Mouse (Mus musculus) hematopoietic stem cell, adult 5-6 weeks (primary cell): ENCODE measurements around the gene Cenpj. TPM values are rescaled to one million over a fixed set of nuclear protein-coding genes. Genes with fewer than 3 reads are reported as not detected.

Experiments used
- ATAC-seq, 2 experiments: fragments of 125-278 bp in 1 of 2; replicated peaks in 1 of 2; 2 replicates each; pipeline ENCODE4 v1.8.0; 2016 to 2017; ENCODE audit warnings: inconsistent platforms in 2 of 2, mild to moderate bottlenecking in 2 of 2, moderate number of reproducible peaks in 2 of 2, low read depth in 1 of 2, moderate TSS enrichment in 1 of 2; ENCODE audit not compliant: low FRiP score in 2 of 2, poor library complexity in 2 of 2, severe bottlenecking in 2 of 2, insufficient read depth in 1 of 2, low TSS enrichment in 1 of 2
- total RNA-seq: library from RNA; stranded (forward); fragments of 172-1452, 232-1000 nt; gene quantifications from 2 replicates; pipeline ENCODE4 v1.2.3, GENCODE M21; 2017

Gene Cenpj
- total RNA-seq, result 30.7 and 38.0 TPM in 2 replicates

- peak; percentile 80 to 87 for ATAC-seq
These were observed at the start of gene Cenpj, which contains the start of gene Parp4 for GRCm38 (mm10) chr14:56575416-56575815. Gene Cenpj (minus strand): TSS chr14:56575425. Gene Parp4 (plus strand): TSS chr14:56575619.

DNA sequence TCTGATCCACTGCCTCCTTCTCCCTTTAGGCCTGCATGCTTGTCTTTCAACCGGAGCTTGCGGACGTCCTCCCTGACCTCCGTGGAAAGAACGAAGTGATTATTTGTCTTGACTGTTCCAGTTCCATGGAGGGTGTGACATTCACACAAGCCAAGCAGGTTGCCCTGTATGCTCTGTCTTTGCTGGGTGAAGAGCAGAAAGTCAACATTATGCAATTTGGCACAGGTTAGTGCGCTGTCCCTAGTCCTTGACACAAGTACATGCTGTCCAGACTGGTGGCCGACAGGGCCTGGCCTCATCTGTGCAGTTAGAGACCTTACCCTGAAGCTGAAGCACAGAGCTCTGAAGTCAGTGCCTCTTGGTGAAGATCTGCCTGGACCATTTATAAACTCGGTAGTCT, 45.2 kb upstream of the Cenpj start:
- ATAC-seq, result no peak

- ATAC-seq, result no peak
These were observed 42.2 kb upstream of the Cenpj start for GRCm38 (mm10) chr14:56617470-56617869.

GRCm38 (mm10) chr14:56613212-56613611, 38.0 kb upstream of the Cenpj start:
- no peak for ATAC-seq

GRCm38 (mm10) chr14:56605136-56605535, 29.9 kb upstream of the Cenpj start:
- no peak for ATAC-seq

GRCm38 (mm10) chr14:56604438-56604837, 29.2 kb upstream of the Cenpj start:
- ATAC-seq, result no peak

- ATAC-seq, result no peak
These were observed 26.8 kb upstream of the Cenpj start for GRCm38 (mm10) chr14:56602069-56602468.

- ATAC-seq, result 0 out of 4 replicates have a peak, but pooled peaks of 1 of the 2 experiments have one; percentile 53
These were observed 23.5 kb upstream of the Cenpj start for GRCm38 (mm10) chr14:56598759-56599158.

- no peak for ATAC-seq
These were observed 19.6 kb upstream of the Cenpj start for GRCm38 (mm10) chr14:56594811-56595210.

DNA sequence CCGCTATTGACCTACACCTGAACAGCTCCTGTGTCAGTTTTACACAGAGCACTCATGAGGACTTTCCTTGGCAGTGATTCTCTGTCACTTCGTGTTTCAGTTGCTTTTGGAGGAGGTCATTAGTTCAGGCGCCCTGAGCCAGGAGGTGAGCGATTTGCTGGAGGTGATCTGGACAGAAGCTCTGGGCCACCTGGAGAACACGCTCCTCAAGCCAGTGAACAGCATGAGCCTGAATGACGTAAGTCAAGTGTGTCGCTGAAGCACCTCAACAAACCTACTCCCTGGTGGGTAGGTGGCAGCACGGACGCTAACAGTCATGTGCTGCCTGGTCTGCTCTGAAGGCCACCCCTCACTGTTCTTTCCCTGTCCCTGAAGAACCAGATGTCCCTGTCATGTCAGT, 17.0 kb upstream of the Cenpj start:
- ATAC-seq, result no peak

DNA sequence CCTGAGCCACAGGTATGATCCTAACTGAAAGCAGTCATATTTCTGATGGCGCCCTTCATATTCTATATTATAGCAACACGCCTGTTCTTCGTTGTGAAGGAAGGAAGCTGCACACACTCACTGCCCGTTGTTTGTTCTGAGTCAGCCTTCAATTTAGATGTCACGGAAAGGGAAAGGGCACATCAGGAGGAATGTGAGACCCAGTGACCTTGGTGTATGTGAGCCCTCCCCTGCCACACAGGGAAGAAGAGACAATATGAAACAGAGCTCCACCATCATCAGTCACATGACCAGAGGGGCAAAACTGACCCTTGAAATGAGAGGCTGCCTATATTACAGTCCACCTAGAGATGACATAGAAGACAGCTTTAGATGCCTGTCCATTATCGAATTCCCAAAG, 7.1 kb upstream of the Cenpj start:
- ATAC-seq, result no peak

GRCm38 (mm10) chr14:56581117-56581516, 5.9 kb upstream of the Cenpj start:
- ATAC-seq, result peak; percentile 54 to 75

DNA sequence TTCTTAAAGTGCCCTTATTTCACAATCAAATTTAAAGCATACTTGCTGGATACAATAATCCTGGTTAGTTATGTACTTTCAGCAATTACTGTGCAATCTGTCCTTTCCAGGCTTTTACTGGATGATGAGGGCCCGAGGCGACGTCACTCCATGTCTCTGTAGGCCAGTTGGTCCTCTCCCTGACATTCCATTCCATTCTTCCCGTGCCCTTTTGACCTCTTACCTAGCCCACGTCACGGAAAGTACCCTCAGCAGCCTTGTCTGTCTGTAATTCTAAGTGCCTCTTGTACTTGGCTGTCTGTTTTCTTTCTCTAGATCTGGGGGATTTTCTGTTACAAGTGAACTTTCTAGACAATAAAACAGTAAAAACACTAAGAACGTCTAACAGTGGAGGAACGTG, 3.8 kb upstream of the Cenpj start:
- ATAC-seq, result no peak

- ATAC-seq, result no peak
These were observed 1.0 kb upstream of the Cenpj start for GRCm38 (mm10) chr14:56575969-56576901.

GRCm38 (mm10) chr14:56572546-56572945, 2.7 kb downstream of the Cenpj start:
- no peak for ATAC-seq

GRCm38 (mm10) chr14:56571310-56572093, 3.7 kb downstream of the Cenpj start:
- peak; percentile 90 to 91 for ATAC-seq

DNA sequence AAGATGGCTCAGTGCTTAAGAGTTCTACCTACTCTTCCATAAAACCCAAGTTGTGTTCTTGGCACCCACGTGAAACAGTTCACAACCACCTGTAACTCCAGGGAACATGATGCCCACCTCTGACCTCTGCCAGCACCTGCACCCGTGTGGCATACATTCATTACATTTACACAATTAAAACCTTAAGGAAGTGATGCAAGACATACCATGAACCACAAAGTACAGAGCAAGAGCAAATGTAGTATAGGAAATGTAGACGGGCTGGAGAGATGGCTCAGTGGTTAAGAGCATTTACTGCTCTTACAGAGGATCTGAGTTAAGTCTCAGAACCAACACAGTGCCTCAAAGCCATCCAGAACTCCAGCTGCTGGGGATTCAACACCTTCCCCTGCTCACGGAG, 6.2 kb downstream of the Cenpj start:
- ATAC-seq, result no peak

DNA sequence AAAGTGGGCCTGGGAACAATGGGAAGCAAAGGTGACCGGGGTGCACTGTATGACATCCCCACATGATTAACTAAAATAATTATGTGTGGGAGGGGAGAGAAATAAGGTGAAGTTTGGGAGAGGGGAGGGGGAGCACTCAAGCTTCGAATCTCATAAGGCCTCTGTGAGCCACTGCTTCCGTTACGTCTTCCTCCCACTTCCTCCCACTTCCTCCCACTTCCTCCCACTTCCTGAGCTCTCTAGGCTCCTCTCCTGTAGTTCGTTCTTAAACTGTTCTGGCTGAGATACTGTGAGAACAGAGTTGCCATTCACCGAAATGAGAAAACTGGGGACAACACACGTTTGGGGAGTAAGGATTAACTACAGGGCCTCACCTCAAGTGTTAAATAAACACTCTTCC, 7.7 kb downstream of the Cenpj start:
- ATAC-seq, result 0 out of 4 replicates have a peak, but pooled peaks of 1 of the 2 experiments have one; percentile 10
